Mouse (Mus musculus) adrenal gland, postnatal 25 days (tissue): Measurements from ENCODE around the gene Clcn2. TPM values are rescaled to one million over a fixed set of nuclear protein-coding genes. Genes with fewer than 3 reads are reported as not detected.
"Not testable (repeated sequence)": the region's sequence is repeated elsewhere in the genome, so short reads cannot be mapped to it uniquely, and the experiment has no call there.

Experiments
- DNase-seq: peaks from one replicate; pipeline ENCODE4 v3.0.0; 2021; ENCODE audit warnings: mixed read lengths
- total RNA-seq: library from RNA; stranded (reverse); gene quantifications from 2 replicates; pipeline ENCODE4 v1.2.3, GENCODE M21; 2021

The Clcn2 gene
- total RNA-seq, 1 experiment from 2014 or later, result 74.4 TPM

- DNase-seq, result no peak
These were observed 15.6 kb downstream of the Clcn2 start for GRCm38 (mm10) chr16:20701729-20702521.

GRCm38 (mm10) chr16:20701316-20701715, 16.2 kb downstream of the Clcn2 start:
- DNase-seq, result no peak

GRCm38 (mm10) chr16:20700036-20700435, 17.5 kb downstream of the Clcn2 start:
- no peak for DNase-seq

- DNase-seq, result no peak
These were observed 18.3 kb downstream of the Clcn2 start for GRCm38 (mm10) chr16:20699266-20699665.

GRCm38 (mm10) chr16:20695622-20696323, 21.8 kb downstream of the Clcn2 start:
- DNase-seq, result peak; percentile 88

GRCm38 (mm10) chr16:20694781-20695180, 22.8 kb downstream of the Clcn2 start:
- no peak for DNase-seq

GRCm38 (mm10) chr16:20693111-20693701, 24.3 kb downstream of the Clcn2 start, which contains the start of gene Fam131a:
Fam131a (plus strand) TSS chr16:20693241.
- peak; percentile 93 for DNase-seq

- DNase-seq, result no peak
These were observed 25.1 kb downstream of the Clcn2 start for GRCm38 (mm10) chr16:20692241-20692965.

GRCm38 (mm10) chr16:20691617-20692016, 25.9 kb downstream of the Clcn2 start:
- no peak for DNase-seq

GRCm38 (mm10) chr16:20690774-20691173, 26.8 kb downstream of the Clcn2 start:
- DNase-seq, result no peak

- DNase-seq, result peak; percentile 96
These were observed 39.4 kb downstream of the Clcn2 start for GRCm38 (mm10) chr16:20677974-20678675.

GRCm38 (mm10) chr16:20677380-20677779, 40.2 kb downstream of the Clcn2 start:
- DNase-seq, result no peak

GRCm38 (mm10) chr16:20676702-20677101, 40.8 kb downstream of the Clcn2 start:
- no peak for DNase-seq

GRCm38 (mm10) chr16:20675213-20675612, 42.3 kb downstream of the Clcn2 start:
- DNase-seq, result no peak

- DNase-seq, result peak; percentile 33
These were observed 43.7 kb downstream of the Clcn2 start for GRCm38 (mm10) chr16:20673706-20674303.

GRCm38 (mm10) chr16:20672965-20673705, 44.4 kb downstream of the Clcn2 start:
- peak; percentile 70 for DNase-seq

- DNase-seq, result peak; percentile 96
These were observed 45.0 kb downstream of the Clcn2 start for GRCm38 (mm10) chr16:20672500-20672902.

- no peak for DNase-seq
These were observed 45.7 kb downstream of the Clcn2 start for GRCm38 (mm10) chr16:20671886-20672285.

GRCm38 (mm10) chr16:20670291-20670690, 47.3 kb downstream of the Clcn2 start:
- DNase-seq, result no peak

GRCm38 (mm10) chr16:20668013-20668412, 49.5 kb downstream of the Clcn2 start, which contains the start of gene Eif4g1:
Eif4g1 (plus strand) TSS chr16:20668313.
- not testable (repeated sequence) for DNase-seq
